In the genomic region with DNA sequence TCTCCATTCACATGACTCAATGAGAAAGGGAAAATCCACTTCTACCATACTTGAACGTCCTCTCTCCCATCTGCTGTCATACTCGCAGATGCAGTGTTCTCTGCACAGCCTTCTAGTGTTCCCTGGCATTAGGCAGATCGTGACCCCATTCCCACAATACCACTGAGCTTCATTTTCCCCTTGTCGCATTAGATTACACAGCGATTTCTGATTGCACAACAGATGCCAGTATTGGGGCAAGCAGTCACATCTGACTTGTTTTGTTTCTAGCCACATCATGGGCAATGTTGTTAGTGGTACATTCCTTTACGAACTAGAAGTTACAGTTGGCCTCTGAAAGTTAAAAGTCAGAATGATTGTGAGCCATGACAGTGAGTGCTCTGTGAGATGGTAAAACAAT, we compare ENCODE assay signal across 22 mouse cellular contexts.
DNase-seq lines count a peak whose midpoint lies in the region; ATAC-seq lines count a peak whose summit lies in the region.
"Had no signal": no experiment of that assay in that cellular context is flagged by ENCODE, and none has a peak within 500 bp of the region (broad histone marks: within the 10 kb centered on the region; RNA-seq: fewer than 3 reads in every experiment).

No protein-coding gene starts in this region.

- peak; percentile 41; the same call in 1 of the 2 replicates for ATAC-seq in midbrain, embryonic 12.5 days (ENCODE audit: low FRiP score, low read depth)
- ATAC-seq in megakaryocyte progenitor cell, adult 5-6 weeks (replicated peaks; ENCODE audit: poor library complexity) = peak; percentile 57
- ATAC-seq: forebrain, postnatal 0 days; hindbrain, embryonic 16.5 days; intestine, embryonic 16.5 days had no signal

- WGBS in midbrain, embryonic 12.5 days = 73% methylated on average over 6 of the region's 6 CpGs
- WGBS in midbrain, embryonic 10.5 days = 83% methylated on average over 6 of the region's 6 CpGs

- no peak overlapping the region for H3K4me2 ChIP-seq in midbrain, embryonic 12.5 days (replicated peaks)
- H3K4me2 ChIP-seq: heart, embryonic 11.5 days; limb, embryonic 12.5 days; liver, embryonic 15.5 days had no signal

- no peak overlapping the region for H3K4me3 ChIP-seq in midbrain, embryonic 12.5 days
- H3K4me3 ChIP-seq in midbrain, embryonic 10.5 days = no peak overlapping the region
- H3K4me3 ChIP-seq: limb, embryonic 12.5 days; liver, embryonic 15.5 days had no signal

- H3K27me3 ChIP-seq in midbrain, embryonic 12.5 days = no peaks in the 10 kb centered on the region
- H3K27me3 ChIP-seq in midbrain, embryonic 10.5 days (ENCODE audit: low read depth, poor library complexity, severe bottlenecking) = no peaks in the 10 kb centered on the region
- H3K27me3 ChIP-seq: CH12.LX; limb, embryonic 12.5 days; liver, embryonic 15.5 days had no signal

- H3K36me3 ChIP-seq in midbrain, embryonic 12.5 days = no peaks in the 10 kb centered on the region
- H3K36me3 ChIP-seq in midbrain, embryonic 10.5 days = no peaks in the 10 kb centered on the region
- H3K36me3 ChIP-seq: G1E; limb, embryonic 12.5 days; liver, embryonic 15.5 days had no signal

- no peaks in the 10 kb centered on the region for H3K9me3 ChIP-seq in midbrain, embryonic 12.5 days
- H3K9me3 ChIP-seq in midbrain, embryonic 10.5 days (replicated peaks) = no peaks in the 10 kb centered on the region
- H3K9me3 ChIP-seq: G1E; limb, embryonic 12.5 days; liver, embryonic 15.5 days had no signal

- H3K27ac ChIP-seq in midbrain, embryonic 12.5 days (replicated peaks) = no peak overlapping the region
- H3K27ac ChIP-seq in midbrain, embryonic 10.5 days (replicated peaks) = no peak overlapping the region
- H3K27ac ChIP-seq: limb, embryonic 12.5 days; liver, embryonic 15.5 days had no signal

- peak; percentile 68 for DNase-seq in heart, adult 11 months
- DNase-seq in heart, adult 9 months (ENCODE audit: low spot score in 2 of 2) = no peak
- DNase-seq in midbrain, embryonic 10.5 days (ENCODE audit: low spot score) = no peak
- peak; percentile 21 for DNase-seq in retina, postnatal 7 days (ENCODE audit: low read depth, low spot score)
- DNase-seq in embryo, embryonic 9.5 days (ENCODE audit: extremely low spot score) = no peak
- DNase-seq in urinary bladder, adult 18-20 months (ENCODE audit: low spot score in 2 of 2) = no peak
- DNase-seq: adrenal gland, postnatal 25 days; cerebellum, adult 9-10 months; forebrain, postnatal 0 days; kidney, adult 9 months; kidney, postnatal 14 days; lung, postnatal 4 days; thymus, postnatal 14 days had no signal

- no peaks in the 10 kb centered on the region for H3K4me1 ChIP-seq in midbrain, embryonic 12.5 days
- H3K4me1 ChIP-seq in midbrain, embryonic 10.5 days = no peaks in the 10 kb centered on the region

- H3K9ac ChIP-seq in midbrain, embryonic 12.5 days (replicated peaks) = no peak overlapping the region
- H3K9ac ChIP-seq: forebrain, postnatal 0 days; limb, embryonic 12.5 days; liver, embryonic 15.5 days had no signal

Comparison
In these comparisons a context has a peak if more than half of its experiments do, and no peak if none do; other contexts are left out.
1. DNase-seq: peak in heart, adult 11 months (single experiment) and retina, postnatal 7 days (single experiment); none in heart, adult 9 months (0 of 2), midbrain, embryonic 10.5 days (single experiment), embryo, embryonic 9.5 days (single experiment) and urinary bladder, adult 18-20 months (0 of 2).